Mouse (Mus musculus): Measurements from ENCODE around the gene Tbl2.

Tbl2 gene

GRCm38 (mm10) chr5:135186621-135187348 is 37.3 kb downstream of the Tbl2 start, which contains the start of gene Baz1b:
TSS of gene Baz1b (plus strand) at chr5:135187264.
- peak; percentile 98 for DNase-seq (ENCODE audit: low spot score)

- DNase-seq (ENCODE audit: low spot score): no peak
Measured at GRCm38 (mm10) chr5:135187349-135188213, 38.1 kb downstream of the Tbl2 start.

DNA sequence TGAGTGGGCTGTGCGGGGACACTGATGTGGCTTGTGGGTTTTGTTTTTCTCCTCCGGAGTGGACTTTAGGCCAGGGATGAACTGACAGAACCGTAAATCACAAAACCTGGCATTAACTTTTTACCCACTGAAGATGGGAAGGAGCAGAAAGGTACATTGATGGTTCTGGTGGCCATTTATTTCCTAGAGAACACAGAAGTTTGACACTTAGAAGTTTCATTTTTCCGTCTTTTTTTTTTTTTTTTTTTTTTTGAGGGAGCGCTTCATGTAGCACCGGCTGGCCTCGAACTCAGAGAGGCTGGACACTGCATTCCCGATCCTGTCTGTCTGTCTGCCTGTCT is 38.7 kb downstream of the Tbl2 start:
- no peak for DNase-seq (ENCODE audit: low spot score)

GRCm38 (mm10) chr5:135189281-135190022 is 40.0 kb downstream of the Tbl2 start:
- DNase-seq (ENCODE audit: low spot score): no peak

- DNase-seq (ENCODE audit: low spot score): peak; percentile 83
Measured at GRCm38 (mm10) chr5:135191620-135192019, 42.2 kb downstream of the Tbl2 start.

- DNase-seq (ENCODE audit: low spot score): no peak
Measured at GRCm38 (mm10) chr5:135192431-135192830, 43.0 kb downstream of the Tbl2 start.

GRCm38 (mm10) chr5:135196367-135196766 is 46.9 kb downstream of the Tbl2 start:
- DNase-seq (ENCODE audit: low spot score): no peak

DNA sequence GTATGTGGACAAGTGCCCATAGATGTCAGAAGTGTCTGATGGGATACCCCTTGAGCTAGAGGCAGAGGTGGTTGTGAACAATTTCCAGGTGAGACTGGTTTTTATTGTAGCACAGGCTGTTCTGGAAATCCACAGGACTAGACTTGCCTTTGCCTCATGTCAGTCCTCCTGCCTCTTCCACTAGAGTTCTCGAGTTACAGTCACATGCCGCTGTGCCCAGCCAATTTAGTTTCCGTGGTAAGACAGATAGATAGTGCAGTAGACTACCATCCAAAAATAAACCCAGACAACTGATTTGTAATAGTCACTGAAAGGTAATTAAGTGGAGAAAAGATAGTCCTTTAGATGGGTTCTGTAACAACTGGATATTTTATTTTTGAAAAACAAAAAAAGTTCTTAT is 53.3 kb downstream of the Tbl2 start:
- no peak for DNase-seq (ENCODE audit: low spot score)

GRCm38 (mm10) chr5:135208197-135208596 is 58.7 kb downstream of the Tbl2 start:
- DNase-seq (ENCODE audit: low spot score): peak; percentile 22
